Mouse (Mus musculus) cortical plate, adult 2 months (tissue): ENCODE measurements around the gene Olfr611. TPM values are rescaled to one million over a fixed set of nuclear protein-coding genes. Genes with fewer than 3 reads are reported as not detected.
"Not testable (repeated sequence)": the region's sequence is repeated elsewhere in the genome, so short reads cannot be mapped to it uniquely, and the experiment has no call there.

ENCODE experiments used
- H3K27ac ChIP-seq: fragments of 200-500 bp; 2 replicates; pipeline ENCODE4 v1.5.1; 2012; ENCODE audit warnings: low read length, control low read depth, inconsistent platforms; ENCODE audit not compliant: insufficient read depth
- H3K4me1 ChIP-seq: fragments of 200-500 bp; 2 replicates; pipeline ENCODE4 v1.6.1; 2011; ENCODE audit warnings: low read length; ENCODE audit not compliant: control insufficient read depth, insufficient read depth
- H3K4me3 ChIP-seq: fragments of 200-500 bp; 2 replicates; pipeline ENCODE4 v1.5.1; 2011; ENCODE audit warnings: mild to moderate bottlenecking, low read length, control low read depth; ENCODE audit not compliant: insufficient read depth
- CTCF ChIP-seq: fragments of 200-500 bp; IDR thresholded peaks from 2 replicates; pipeline ENCODE4 v1.5.1; 2011; ENCODE audit warnings: mild to moderate bottlenecking, control low read depth, low read length; ENCODE audit not compliant: insufficient read depth; ENCODE audit errors: extremely low read depth
- POLR2A ChIP-seq: fragments of 200-500 bp; IDR thresholded peaks from 2 replicates; pipeline ENCODE4 v1.6.1; 2011; ENCODE audit warnings: mild to moderate bottlenecking, low read length, control low read depth; ENCODE audit not compliant: insufficient read depth; ENCODE audit errors: extremely low read depth
- polyA plus RNA-seq: library from polyadenylated mRNA; depleted of rRNA; stranded (reverse); fragments of >200 nt; gene quantifications from 2 replicates; pipeline ENCODE4 v1.2.3, GENCODE M21; 2012; rRNA removed

Olfr611 gene
- polyA plus RNA-seq, result not detected in 2 replicates

DNA sequence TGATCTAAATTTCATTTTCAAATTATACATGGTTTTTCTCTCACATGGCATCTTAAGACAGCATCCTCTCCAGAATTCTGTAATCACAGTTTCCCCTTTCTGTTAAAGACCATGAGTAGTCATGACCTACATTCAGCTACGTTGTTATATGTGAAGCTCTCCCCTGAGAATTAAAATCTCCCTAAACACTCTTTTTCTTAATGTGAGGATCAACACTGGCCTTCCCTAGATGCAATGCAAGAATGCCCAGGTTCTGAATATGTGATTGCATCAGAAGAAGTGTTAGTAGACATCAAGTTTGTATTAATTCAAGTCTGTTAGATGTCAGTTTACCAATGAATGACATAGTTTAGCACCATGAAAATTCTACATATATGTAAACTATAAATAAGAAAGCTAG, at the start of gene Olfr611:
Gene Olfr611, minus strand, starts transcription at position 101 of the 400 bp plus-strand sequence.
- not testable (repeated sequence) for H3K27ac ChIP-seq, H3K4me1 ChIP-seq, H3K4me3 ChIP-seq

DNA sequence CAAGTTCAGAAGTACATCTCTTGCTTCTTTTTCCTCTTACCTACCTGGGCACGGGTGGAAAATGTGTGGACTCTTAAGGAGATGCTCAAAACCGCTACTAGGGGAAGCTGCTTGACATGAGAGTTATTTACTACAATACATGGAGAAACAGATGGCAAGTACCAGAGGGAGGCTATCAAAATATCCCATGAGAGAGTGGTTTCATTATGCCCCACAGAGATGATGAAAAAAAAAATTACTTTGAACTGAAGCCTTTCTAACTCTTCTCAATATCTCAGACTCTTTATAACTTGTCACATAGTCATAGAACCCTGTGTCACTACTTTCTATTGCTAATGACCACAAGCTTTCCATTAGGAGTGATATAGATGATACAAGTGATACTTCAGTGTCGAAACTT, 48.4 kb upstream of the Olfr611 start, which contains the start of gene Olfr616:
Gene Olfr616, minus strand, starts transcription at position 101 of the 400 bp plus-strand sequence.
- TF ChIP-seq CTCF (no peak), POLR2A (no peak)
- Histone ChIP-seq H3K27ac (no peak within 1 kb of the TSS), H3K4me1 (no peaks in the 10 kb centered on the region), H3K4me3 (no peak within 1 kb of the TSS)

- Histone ChIP-seq H3K4me1 (no peaks in the 10 kb centered on the region), H3K4me3 (no peak within 1 kb of the TSS), H3K27ac (no peak within 1 kb of the TSS)
- TF ChIP-seq CTCF, result no peak
- no peak for TF ChIP-seq POLR2A
Measured at GRCm38 (mm10) chr7:103555779-103556178, 35.1 kb upstream of the Olfr611 start, which contains the start of gene Olfr615. TSS of gene Olfr615 (plus strand) at chr7:103556079.

- Histone ChIP-seq H3K4me1 (no peaks in the 10 kb centered on the region), H3K27ac (no peak within 1 kb of the TSS), H3K4me3 (no peak within 1 kb of the TSS)
- TF ChIP-seq POLR2A (no peak), CTCF (no peak)
Measured at GRCm38 (mm10) chr7:103547774-103548173, 27.1 kb upstream of the Olfr611 start, which contains the start of gene Olfr613. TSS of gene Olfr613 (plus strand) at chr7:103548074.

- H3K27ac ChIP-seq, H3K4me3 ChIP-seq, H3K4me1 ChIP-seq: not testable (repeated sequence)
Measured at GRCm38 (mm10) chr7:103542617-103543016, 22.0 kb upstream of the Olfr611 start, which contains the start of gene Olfr612. TSS of gene Olfr612 (minus strand) at chr7:103542717.

- H3K4me1 ChIP-seq, result no peaks in the 10 kb centered on the region
- no peak within 1 kb of the TSS for H3K27ac ChIP-seq
- H3K4me3 ChIP-seq, result no peak within 1 kb of the TSS
- TF ChIP-seq CTCF (no peak), POLR2A (no peak)
Measured at GRCm38 (mm10) chr7:103512022-103512421, 8.6 kb downstream of the Olfr611 start, which contains the start of gene Olfr610. TSS of gene Olfr610 (minus strand) at chr7:103512122.

GRCm38 (mm10) chr7:103497962-103498361, 22.7 kb downstream of the Olfr611 start, which contains the start of gene Olfr609:
TSS of gene Olfr609 (minus strand) at chr7:103498062.
- H3K4me3 ChIP-seq, result no peak within 1 kb of the TSS
- no peak within 1 kb of the TSS for H3K27ac ChIP-seq
- TF ChIP-seq CTCF (no peak), POLR2A (no peak)
- no peaks in the 10 kb centered on the region for H3K4me1 ChIP-seq

- not testable (repeated sequence) for H3K27ac ChIP-seq, H3K4me3 ChIP-seq, H3K4me1 ChIP-seq
Measured at GRCm38 (mm10) chr7:103477106-103477505, 43.5 kb downstream of the Olfr611 start.

- Histone ChIP-seq H3K4me3 (no peak within 1 kb of the TSS), H3K4me1 (no peaks in the 10 kb centered on the region), H3K27ac (no peak within 1 kb of the TSS)
- TF ChIP-seq CTCF (no peak), POLR2A (no peak)
Measured at GRCm38 (mm10) chr7:103469577-103469976, 51.1 kb downstream of the Olfr611 start, which contains the start of gene Olfr608. TSS of gene Olfr608 (plus strand) at chr7:103469877.

Other genes starting within 250 kb of the Olfr611 start
- gene Olfr596, start 215.2 kb downstream of the Olfr611 start, polyA plus RNA-seq, result not detected in 2 replicates
- gene Olfr597, start 204.5 kb downstream of the Olfr611 start, polyA plus RNA-seq, result not detected in 2 replicates
- not detected in 2 replicates for gene Olfr598, start 197.3 kb downstream of the Olfr611 start, polyA plus RNA-seq
- not detected in 2 replicates for gene Olfr599, start 184.9 kb downstream of the Olfr611 start, polyA plus RNA-seq
- gene Olfr600, start 171.2 kb downstream of the Olfr611 start, polyA plus RNA-seq, result not detected in 2 replicates
- gene Olfr601, start 158.2 kb downstream of the Olfr611 start, polyA plus RNA-seq, result not detected in 2 replicates
- not detected in 2 replicates for gene Olfr603, start 134.7 kb downstream of the Olfr611 start, polyA plus RNA-seq
- gene Usp17lc, start 105.8 kb downstream of the Olfr611 start, polyA plus RNA-seq, result not detected in 2 replicates
- gene Olfr605, start 75.4 kb downstream of the Olfr611 start, polyA plus RNA-seq, result not detected in 2 replicates
- not detected in 2 replicates for gene Olfr606, start 71.8 kb downstream of the Olfr611 start, polyA plus RNA-seq
- not detected in 2 replicates for gene Olfr607, start 56.7 kb downstream of the Olfr611 start, polyA plus RNA-seq
- not detected in 2 replicates for gene Olfr608, start 51.0 kb downstream of the Olfr611 start, polyA plus RNA-seq
- gene Olfr609, start 22.8 kb downstream of the Olfr611 start, polyA plus RNA-seq, result not detected in 2 replicates
- not detected in 2 replicates for gene Olfr610, start 8.7 kb downstream of the Olfr611 start, polyA plus RNA-seq
- not detected in 2 replicates for gene Olfr612, start 21.9 kb upstream of the Olfr611 start, polyA plus RNA-seq
- not detected in 2 replicates for gene Olfr613, start 27.2 kb upstream of the Olfr611 start, polyA plus RNA-seq
- not detected in 2 replicates for gene Olfr615, start 35.2 kb upstream of the Olfr611 start, polyA plus RNA-seq
- gene Olfr616, start 48.3 kb upstream of the Olfr611 start, polyA plus RNA-seq, result not detected in 2 replicates
- gene Olfr617, start 52.2 kb upstream of the Olfr611 start, polyA plus RNA-seq, result not detected in 2 replicates
- gene Olfr618, start 69.3 kb upstream of the Olfr611 start, polyA plus RNA-seq, result not detected in 2 replicates
- gene Olfr619, start 79.7 kb upstream of the Olfr611 start, polyA plus RNA-seq, result not detected in 2 replicates
- not detected in 2 replicates for gene Olfr620, start 91.7 kb upstream of the Olfr611 start, polyA plus RNA-seq
- not detected in 2 replicates for gene Olfr622, start 121.9 kb upstream of the Olfr611 start, polyA plus RNA-seq
- gene Olfr623, start 142.9 kb upstream of the Olfr611 start, polyA plus RNA-seq, result not detected in 2 replicates
- 0.02 TPM in 1 of 2 replicates, not detected in the other for gene Olfr624, start 150.3 kb upstream of the Olfr611 start, polyA plus RNA-seq
- not detected in 2 replicates for gene Olfr625-ps1, start 161.9 kb upstream of the Olfr611 start, polyA plus RNA-seq
- not detected in 2 replicates for gene Olfr243, start 193.8 kb upstream of the Olfr611 start, polyA plus RNA-seq
- not detected in 2 replicates for gene Olfr628, start 209.5 kb upstream of the Olfr611 start, polyA plus RNA-seq
- not detected in 2 replicates for gene Olfr629, start 224.1 kb upstream of the Olfr611 start, polyA plus RNA-seq
- gene Olfr630, start 236.5 kb upstream of the Olfr611 start, polyA plus RNA-seq, result not detected in 2 replicates